Mouse (Mus musculus) neural tube, embryonic 14.5 days (tissue): ENCODE data around the gene Fam227b. TPM values are rescaled to one million over a fixed set of nuclear protein-coding genes. Genes with fewer than 3 reads are reported as not detected.

Source experiments
- ATAC-seq: fragments of 200-750 bp; cut with Nextera tagmentation; 2 replicates; pipeline ENCODE4 v1.8.0; 2017; ENCODE audit warnings: low read depth, mild to moderate bottlenecking, moderate TSS enrichment, moderate library complexity
- H3K27ac ChIP-seq: fragments of 300-500 bp; sonication (generic); 2 replicates; pipeline ENCODE4 v1.5.1; 2014; ENCODE audit warnings: low read depth, mild to moderate bottlenecking, control low read depth, low read length, moderate library complexity, mixed read lengths
- H3K27me3 ChIP-seq: fragments of 300-500 bp; sonication (generic); 2 replicates; pipeline ENCODE4 v1.6.1; 2014; ENCODE audit warnings: low read length; ENCODE audit not compliant: control insufficient read depth, insufficient read depth
- H3K36me3 ChIP-seq: fragments of 300-500 bp; sonication (generic); 2 replicates; pipeline ENCODE4 v1.6.1; 2014; ENCODE audit warnings: low read length, mixed read lengths; ENCODE audit not compliant: control insufficient read depth, insufficient read depth
- H3K4me1 ChIP-seq: fragments of 300-500 bp; sonication (generic); 2 replicates; pipeline ENCODE4 v1.6.1; 2014; ENCODE audit warnings: low read length; ENCODE audit not compliant: control insufficient read depth, insufficient read depth
- H3K4me2 ChIP-seq: fragments of 300-500 bp; sonication (generic); 2 replicates; pipeline ENCODE4 v1.6.1; 2014; ENCODE audit warnings: mild to moderate bottlenecking, low read depth, low read length, control low read depth
- H3K4me3 ChIP-seq: fragments of 300-500 bp; sonication (generic); 2 replicates; pipeline ENCODE4 v1.5.1; 2014; ENCODE audit warnings: low read depth, low read length, control low read depth, mixed read lengths
- H3K9ac ChIP-seq: fragments of 300-500 bp; sonication (generic); replicated peaks from 2 replicates; pipeline ENCODE4 v1.6.1; 2014; ENCODE audit warnings: low read depth, mild to moderate bottlenecking, control low read depth, low read length, mixed read lengths
- H3K9me3 ChIP-seq: fragments of 300-500 bp; sonication (generic); 2 replicates; pipeline ENCODE4 v1.6.1; 2016; ENCODE audit warnings: low read length; ENCODE audit not compliant: control insufficient read depth
- WGBS: fragments of 180-500 bp; shearing (Covaris S2); extraction: QIAGEN DNeasy Blood & Tissue Kit; methylation state at CpG from one replicate; pipeline ENCODE4 v1.1.7; 2014; 5-methylcytosine and 5-hydroxymethylcytosine counted together
- polyA plus RNA-seq: library from polyadenylated mRNA; unstranded; fragments of >200 nt; fragmentation: Nextera tagmentation; extraction: Ambion mirVana; gene quantifications from 2 replicates; pipeline ENCODE4 v1.2.1, GENCODE M21; 2014

The Fam227b gene
- polyA plus RNA-seq, 1 experiment from 2014 or later, result not detected

- Histone ChIP-seq H3K36me3 (no peaks in the 10 kb centered on the region; the same call in 1 of the 2 replicates), H3K27ac (no peak overlapping the region), H3K9ac (no peak overlapping the region), H3K4me3 (no peak overlapping the region), H3K27me3 (no peaks in the 10 kb centered on the region), H3K9me3 (no peaks in the 10 kb centered on the region), H3K4me1 (no peaks in the 10 kb centered on the region), H3K4me2 (no peak overlapping the region)
- no peak for ATAC-seq
- 95% methylated on average over 10 of the region's 10 CpGs for WGBS
Measured at GRCm38 (mm10) chr2:125975206-125975605, 176.6 kb downstream of the Fam227b start.

GRCm38 (mm10) chr2:125973207-125973606, 178.6 kb downstream of the Fam227b start:
- H3K4me2 ChIP-seq, result no peak overlapping the region
- H3K9me3 ChIP-seq, result no peaks in the 10 kb centered on the region
- H3K27ac ChIP-seq, result no peak overlapping the region
- H3K27me3 ChIP-seq, result no peaks in the 10 kb centered on the region
- H3K4me1 ChIP-seq, result no peaks in the 10 kb centered on the region
- no peak overlapping the region for H3K9ac ChIP-seq
- no peak for ATAC-seq
- 76% methylated on average over 6 of the region's 6 CpGs for WGBS
- H3K36me3 ChIP-seq, result no peaks in the 10 kb centered on the region; the same call in 1 of the 2 replicates
- no peak overlapping the region for H3K4me3 ChIP-seq

GRCm38 (mm10) chr2:125968811-125969210, 183.0 kb downstream of the Fam227b start:
- Histone ChIP-seq H3K27ac (no peak overlapping the region), H3K4me3 (no peak overlapping the region), H3K4me2 (no peak overlapping the region), H3K9ac (no peak overlapping the region), H3K9me3 (no peaks in the 10 kb centered on the region), H3K4me1 (no peaks in the 10 kb centered on the region), H3K36me3 (no peaks in the 10 kb centered on the region), H3K27me3 (no peaks in the 10 kb centered on the region)
- 86% methylated on average over 1 of the region's 1 CpGs for WGBS
- ATAC-seq, result no peak

GRCm38 (mm10) chr2:125948195-125948594, 203.6 kb downstream of the Fam227b start:
- 93% methylated on average over 2 of the region's 2 CpGs for WGBS
- Histone ChIP-seq H3K27me3 (no peaks in the 10 kb centered on the region), H3K4me2 (no peak overlapping the region), H3K9me3 (no peaks in the 10 kb centered on the region), H3K9ac (no peak overlapping the region), H3K4me3 (no peak overlapping the region), H3K4me1 (no peaks in the 10 kb centered on the region), H3K27ac (no peak overlapping the region), H3K36me3 (no peaks in the 10 kb centered on the region; the same call in 1 of the 2 replicates)
- no peak for ATAC-seq

GRCm38 (mm10) chr2:125943301-125943700, 208.5 kb downstream of the Fam227b start:
- H3K4me1 ChIP-seq, result no peaks in the 10 kb centered on the region
- WGBS, result 89% methylated on average over 1 of the region's 1 CpGs
- no peak overlapping the region for H3K27ac ChIP-seq
- no peak overlapping the region for H3K9ac ChIP-seq
- no peak for ATAC-seq
- no peak overlapping the region for H3K4me3 ChIP-seq
- H3K27me3 ChIP-seq, result no peaks in the 10 kb centered on the region
- H3K4me2 ChIP-seq, result no peak overlapping the region
- no peaks in the 10 kb centered on the region for H3K9me3 ChIP-seq
- no peaks in the 10 kb centered on the region; the same call in 1 of the 2 replicates for H3K36me3 ChIP-seq

- ATAC-seq, result no peak
- no peak overlapping the region for H3K9ac ChIP-seq
- H3K9me3 ChIP-seq, result no peaks in the 10 kb centered on the region
- no peak overlapping the region for H3K4me2 ChIP-seq
- no peaks in the 10 kb centered on the region for H3K27me3 ChIP-seq
- WGBS, result 75% methylated on average over 6 of the region's 6 CpGs
- no peaks in the 10 kb centered on the region for H3K4me1 ChIP-seq
- H3K27ac ChIP-seq, result no peak overlapping the region
- H3K4me3 ChIP-seq, result no peak overlapping the region
- no peaks in the 10 kb centered on the region for H3K36me3 ChIP-seq
Measured at GRCm38 (mm10) chr2:125941111-125941785, 210.6 kb downstream of the Fam227b start.

- Histone ChIP-seq H3K36me3 (no peaks in the 10 kb centered on the region), H3K4me1 (no peaks in the 10 kb centered on the region), H3K27me3 (no peaks in the 10 kb centered on the region), H3K27ac (no peak overlapping the region), H3K4me2 (no peak overlapping the region), H3K9me3 (no peaks in the 10 kb centered on the region), H3K9ac (no peak overlapping the region), H3K4me3 (no peak overlapping the region)
- WGBS, result 87% methylated on average over 6 of the region's 6 CpGs
- no peak for ATAC-seq
Measured at GRCm38 (mm10) chr2:125938993-125939642, 212.7 kb downstream of the Fam227b start.

- Histone ChIP-seq H3K27ac (no peak overlapping the region), H3K27me3 (no peaks in the 10 kb centered on the region), H3K9me3 (no peaks in the 10 kb centered on the region), H3K9ac (no peak overlapping the region), H3K4me1 (no peaks in the 10 kb centered on the region), H3K4me2 (no peak overlapping the region), H3K36me3 (no peaks in the 10 kb centered on the region), H3K4me3 (no peak overlapping the region)
- WGBS, result 55% methylated on average over 5 of the region's 5 CpGs
- ATAC-seq, result no peak
Measured at GRCm38 (mm10) chr2:125936396-125936795, 215.4 kb downstream of the Fam227b start.

GRCm38 (mm10) chr2:125933977-125934376, 217.8 kb downstream of the Fam227b start:
- no peak overlapping the region for H3K27ac ChIP-seq
- 84% methylated on average over 3 of the region's 3 CpGs for WGBS
- no peaks in the 10 kb centered on the region for H3K9me3 ChIP-seq
- no peak overlapping the region for H3K4me3 ChIP-seq
- no peak overlapping the region for H3K4me2 ChIP-seq
- H3K9ac ChIP-seq, result no peak overlapping the region
- no peak for ATAC-seq
- no peaks in the 10 kb centered on the region for H3K4me1 ChIP-seq
- H3K27me3 ChIP-seq, result no peaks in the 10 kb centered on the region
- H3K36me3 ChIP-seq, result no peaks in the 10 kb centered on the region
